Mouse (Mus musculus) embryonic fibroblast, embryonic 13.5 days (primary cell): Measurements from ENCODE around the gene Terf2ip.

Experiments
- CTCF ChIP-seq: IDR thresholded peaks from 2 replicates; pipeline ENCODE4 v1.5.1; 2011; ENCODE audit warnings: mild to moderate bottlenecking, control low read depth, low read length, moderate library complexity, borderline replicate concordance; ENCODE audit not compliant: insufficient read depth
- POLR2A ChIP-seq: IDR thresholded peaks from 2 replicates; pipeline ENCODE4 v1.6.1; 2011; ENCODE audit warnings: low read depth, mild to moderate bottlenecking, control low read depth, low read length, moderate library complexity

- TF ChIP-seq CTCF: no peak
- no peak for TF ChIP-seq POLR2A
These were observed 40.3 kb downstream of the Terf2ip start for GRCm38 (mm10) chr8:112051537-112051936.
